Mouse (Mus musculus) stomach, embryonic 15.5 days (tissue): ENCODE data around the gene Rab6a. TPM values are rescaled to one million over a fixed set of nuclear protein-coding genes. Genes with fewer than 3 reads are reported as not detected.

Source experiments
- ATAC-seq: fragments of 200-750 bp; cut with Nextera tagmentation; 2 replicates; pipeline ENCODE4 v1.8.0; 2017; ENCODE audit warnings: low read depth, moderate number of reproducible peaks, moderate TSS enrichment; ENCODE audit not compliant: insufficient read depth, low FRiP score
- H3K27ac ChIP-seq: fragments of 300-500 bp; sonication (generic); 2 replicates; pipeline ENCODE4 v1.5.1; 2015; ENCODE audit warnings: mild to moderate bottlenecking, inconsistent platforms
- H3K27me3 ChIP-seq: fragments of 300-500 bp; sonication (generic); replicated peaks from 2 replicates; pipeline ENCODE4 v1.6.1; 2015; ENCODE audit warnings: inconsistent platforms
- H3K36me3 ChIP-seq: fragments of 300-500 bp; sonication (generic); 2 replicates; pipeline ENCODE4 v1.6.1; 2015; ENCODE audit warnings: inconsistent platforms
- H3K4me1 ChIP-seq: fragments of 300-500 bp; sonication (generic); 2 replicates; pipeline ENCODE4 v1.6.1; 2015; ENCODE audit warnings: inconsistent platforms
- H3K4me2 ChIP-seq: fragments of 300-500 bp; sonication (generic); 2 replicates; pipeline ENCODE4 v1.6.1; 2015; ENCODE audit warnings: mild to moderate bottlenecking, inconsistent platforms
- H3K4me3 ChIP-seq: fragments of 300-500 bp; sonication (generic); replicated peaks from 2 replicates; pipeline ENCODE4 v1.5.1; 2015; ENCODE audit warnings: inconsistent platforms
- H3K9ac ChIP-seq: fragments of 300-500 bp; sonication (generic); 2 replicates; pipeline ENCODE4 v1.6.1; 2015; ENCODE audit warnings: inconsistent platforms
- H3K9me3 ChIP-seq: fragments of 300-500 bp; sonication (generic); 2 replicates; pipeline ENCODE4 v1.6.1; 2016; ENCODE audit warnings: inconsistent platforms
- WGBS: fragments of 180-500 bp; shearing (Covaris S2); methylation state at CpG from one replicate; pipeline ENCODE4 v1.1.7; 2015; 5-methylcytosine and 5-hydroxymethylcytosine counted together
- polyA plus RNA-seq: library from polyadenylated mRNA; unstranded; fragments of >200 nt; fragmentation: Nextera tagmentation; extraction: Ambion mirVana; gene quantifications from 2 replicates; pipeline ENCODE4 v1.2.1, GENCODE M21; 2015

Rab6a gene
- polyA plus RNA-seq, 1 experiment from 2014 or later, result 100 TPM

DNA sequence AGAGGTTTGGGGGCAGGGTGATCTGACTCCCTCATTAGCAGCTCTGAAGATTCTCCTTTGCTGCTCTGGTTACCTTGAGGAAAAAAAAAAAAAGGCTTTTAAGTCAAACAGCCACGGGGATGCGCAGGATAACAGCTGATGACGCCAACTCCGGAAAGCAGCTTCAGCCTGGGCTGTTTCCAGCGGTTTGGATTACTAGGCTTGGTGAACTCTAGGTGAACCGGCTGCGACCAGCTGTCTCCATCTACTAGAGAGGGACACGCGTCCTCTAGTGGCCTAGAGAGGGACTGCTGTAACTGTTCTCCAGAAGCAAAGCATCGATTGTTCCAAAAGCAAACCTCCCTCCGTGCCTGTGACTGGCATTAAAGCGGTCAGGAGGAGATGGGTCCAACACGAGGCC is 56.0 kb downstream of the Rab6a start:
- WGBS, result 1% methylated on average over 13 of the region's 13 CpGs
- Histone ChIP-seq H3K9me3 (no peaks in the 10 kb centered on the region), H3K4me3 (no peak overlapping the region), H3K9ac (no peak overlapping the region), H3K4me1 (0 out of 2 replicates have a peak, but pooled peaks cover 2% of the 10 kb centered on the region), H3K27me3 (no peaks in the 10 kb centered on the region), H3K27ac (peak overlapping the region; percentile 70), H3K36me3 (no peaks in the 10 kb centered on the region), H3K4me2 (peak overlapping the region; percentile 46)
- peak; percentile 85 for ATAC-seq

DNA sequence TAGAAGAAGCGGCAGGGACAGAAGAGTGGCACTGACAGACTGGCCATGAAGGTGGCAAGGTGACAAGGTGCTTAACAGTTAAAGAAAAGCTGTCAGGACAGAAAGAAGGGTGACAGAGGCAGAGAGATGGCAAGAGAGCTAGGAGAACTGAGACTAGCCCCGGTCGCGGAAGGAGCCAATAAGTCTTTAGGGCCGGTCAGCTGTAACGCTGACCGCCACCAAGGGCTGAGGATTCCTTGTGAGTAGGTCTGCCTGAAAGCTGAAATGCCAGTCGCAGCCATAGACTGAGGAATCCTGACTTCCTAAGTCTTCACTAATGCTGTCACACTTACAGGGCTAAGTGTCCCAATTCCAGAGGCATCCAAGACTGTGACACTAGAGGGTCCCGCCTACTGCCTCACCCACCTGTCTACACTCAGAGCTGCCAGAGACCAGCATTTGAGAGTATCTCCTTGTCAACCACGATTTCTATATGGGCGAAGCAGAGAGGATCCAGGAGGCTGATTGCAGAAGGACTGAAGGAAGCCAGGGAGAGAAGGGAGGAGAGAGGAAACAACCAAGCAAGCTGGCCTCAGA is 56.6 kb downstream of the Rab6a start:
- H3K4me2 ChIP-seq, result peak overlapping the region; percentile 29; the same call in 1 of the 2 replicates

DNA sequence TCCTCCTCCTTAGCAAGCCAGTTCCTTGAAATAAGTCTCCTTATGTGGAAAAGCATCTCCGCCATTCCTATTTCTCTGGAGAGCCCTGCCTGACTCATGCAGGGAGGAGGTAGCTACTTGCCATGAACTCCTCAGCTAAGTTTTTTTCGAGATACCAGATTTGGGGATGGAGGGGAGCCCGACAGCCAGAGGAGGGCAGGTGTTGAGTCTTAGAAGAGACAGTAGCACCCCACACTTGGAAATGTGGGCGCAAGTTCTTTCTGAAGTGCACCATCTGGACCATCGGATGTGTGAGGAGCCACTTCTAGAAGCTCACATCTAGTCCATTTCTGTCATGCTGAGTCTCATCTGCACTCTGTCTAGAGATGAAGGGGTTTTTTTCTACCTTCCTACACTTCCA is 63.4 kb downstream of the Rab6a start:
- Histone ChIP-seq H3K36me3 (no peaks in the 10 kb centered on the region), H3K4me2 (no peak overlapping the region), H3K9ac (no peak overlapping the region), H3K4me1 (no peaks in the 10 kb centered on the region), H3K9me3 (no peaks in the 10 kb centered on the region), H3K27ac (no peak overlapping the region), H3K4me3 (no peak overlapping the region), H3K27me3 (no peaks in the 10 kb centered on the region)
- ATAC-seq, result no peak
- WGBS, result 80% methylated on average over 5 of the region's 5 CpGs

More for the DNA sequence above, 56.6 kb downstream of the Rab6a start:
- no peak for ATAC-seq
- Histone ChIP-seq H3K27me3 (no peaks in the 10 kb centered on the region), H3K4me3 (no peak overlapping the region), H3K36me3 (no peaks in the 10 kb centered on the region), H3K27ac (no peak overlapping the region), H3K9ac (no peak overlapping the region), H3K4me1 (0 out of 2 replicates have a peak, but pooled peaks cover 2% of the 10 kb centered on the region), H3K9me3 (no peaks in the 10 kb centered on the region)
- 62% methylated on average over 11 of the region's 11 CpGs for WGBS

DNA sequence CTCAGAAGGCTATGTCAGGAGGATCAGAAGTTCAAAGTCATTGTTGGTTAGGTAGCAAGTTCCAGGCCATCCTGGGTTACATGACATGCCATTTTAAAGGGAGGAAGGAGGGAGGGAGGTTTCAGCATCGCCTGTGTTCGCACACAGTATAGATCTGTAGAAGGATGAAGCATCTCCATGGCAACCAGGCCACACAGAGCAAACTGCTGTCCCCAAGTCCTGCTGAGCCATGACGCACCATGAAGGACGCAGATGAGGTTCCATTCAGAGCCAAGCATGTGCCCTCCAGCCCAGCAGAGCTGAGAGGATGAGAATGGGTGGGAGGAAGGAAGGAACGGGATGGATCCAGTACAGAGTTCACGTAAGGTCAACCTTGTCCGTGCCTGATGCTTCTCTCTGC is 66.2 kb downstream of the Rab6a start:
- Histone ChIP-seq H3K9me3 (no peaks in the 10 kb centered on the region), H3K27ac (no peak overlapping the region), H3K36me3 (no peaks in the 10 kb centered on the region), H3K9ac (no peak overlapping the region), H3K27me3 (no peaks in the 10 kb centered on the region), H3K4me1 (no peaks in the 10 kb centered on the region), H3K4me3 (no peak overlapping the region), H3K4me2 (no peak overlapping the region)
- WGBS, result 67% methylated on average over 7 of the region's 7 CpGs
- no peak for ATAC-seq

DNA sequence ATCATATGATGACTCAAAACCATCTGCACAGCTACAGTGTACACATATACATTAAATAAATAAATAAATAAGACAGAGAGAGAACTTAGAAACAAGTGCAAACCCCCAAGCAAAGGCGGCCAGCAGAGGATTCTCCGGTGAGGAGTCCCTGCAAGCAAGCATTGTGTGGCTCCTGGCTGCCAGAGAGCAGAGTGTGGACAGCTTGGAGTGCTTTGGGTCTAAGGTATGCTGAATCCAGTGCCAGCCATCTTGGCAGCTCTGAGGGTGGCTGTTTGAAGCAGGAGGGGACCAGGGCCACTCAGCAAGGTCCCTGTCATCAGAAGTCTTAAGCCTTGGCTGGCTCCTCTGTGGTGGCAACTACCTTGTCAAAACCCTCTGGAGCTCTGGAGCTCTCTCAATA is 67.7 kb downstream of the Rab6a start:
- Histone ChIP-seq H3K36me3 (no peaks in the 10 kb centered on the region), H3K4me1 (no peaks in the 10 kb centered on the region), H3K4me2 (no peak overlapping the region), H3K9ac (no peak overlapping the region), H3K9me3 (no peaks in the 10 kb centered on the region), H3K27me3 (no peaks in the 10 kb centered on the region), H3K4me3 (no peak overlapping the region), H3K27ac (no peak overlapping the region)
- WGBS, result 91% methylated on average over 2 of the region's 2 CpGs
- ATAC-seq, result no peak

DNA sequence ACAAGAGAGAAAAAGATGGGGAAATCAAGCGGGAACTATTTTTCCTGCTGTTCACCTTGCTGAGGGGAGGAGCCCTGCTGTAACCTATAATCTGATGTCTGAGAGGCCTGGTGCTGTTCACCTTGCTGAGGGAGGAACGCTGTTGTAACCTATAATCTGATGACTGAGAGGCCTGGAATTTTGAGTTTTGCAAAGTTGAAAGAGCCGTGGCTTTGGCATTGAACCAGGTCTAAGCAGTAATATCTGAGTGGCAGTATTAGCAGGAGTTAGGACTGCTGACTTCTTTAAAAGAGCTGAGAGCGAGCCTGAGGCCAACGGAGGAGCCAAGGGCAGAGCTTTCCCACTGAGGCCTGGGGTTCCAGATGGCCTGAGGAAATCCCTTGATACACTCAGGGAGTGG is 70.8 kb downstream of the Rab6a start:
- 78% methylated on average over 5 of the region's 5 CpGs for WGBS

DNA sequence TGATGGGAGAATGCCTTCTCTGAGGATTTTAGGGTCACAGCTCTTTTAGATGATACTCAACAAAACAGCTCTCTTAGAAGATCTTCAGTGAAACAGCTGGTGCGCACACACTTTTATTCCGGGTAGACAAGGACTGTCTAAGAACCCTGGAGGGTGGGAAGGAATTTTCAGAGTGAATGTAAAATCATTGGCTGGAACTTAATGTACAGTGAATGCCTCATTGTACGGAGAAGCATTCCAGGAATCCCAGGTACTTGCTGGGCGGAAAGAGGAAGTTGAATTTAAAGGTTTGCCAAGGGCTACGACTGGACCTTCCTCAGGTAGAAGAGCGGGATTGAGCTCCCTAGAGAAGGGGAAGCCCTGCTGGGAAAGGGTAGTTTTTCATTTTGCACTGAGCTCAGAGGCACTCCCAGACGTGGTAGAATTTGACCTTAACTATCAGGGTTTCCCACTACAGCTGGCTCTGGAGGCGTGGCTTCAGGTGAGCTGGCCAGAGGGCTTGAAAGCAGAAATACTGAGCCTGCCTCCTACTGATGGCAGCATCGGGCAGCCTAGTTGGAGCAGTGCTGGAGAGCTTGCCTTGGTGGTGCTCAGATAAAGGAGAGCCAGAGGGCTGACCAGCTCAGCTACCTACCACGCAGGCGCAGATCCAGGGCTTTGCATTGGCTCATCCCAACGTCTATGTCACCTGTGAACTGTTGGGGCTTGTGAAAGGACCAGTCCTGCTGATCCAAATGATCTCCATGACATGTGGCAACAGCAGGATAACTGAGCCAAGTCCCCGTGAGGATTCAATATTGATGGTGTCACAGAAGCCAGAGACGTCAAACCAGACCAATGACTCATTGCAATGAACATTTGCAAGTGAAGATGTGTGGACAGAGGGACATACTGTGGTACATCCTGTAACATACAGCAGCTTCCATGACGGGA is 72.0 kb downstream of the Rab6a start:
- Histone ChIP-seq H3K9ac (no peak overlapping the region), H3K4me2 (peak overlapping the region; percentile 17; the same call in 1 of the 2 replicates), H3K27me3 (no peaks in the 10 kb centered on the region), H3K36me3 (no peaks in the 10 kb centered on the region), H3K27ac (no peak overlapping the region), H3K4me1 (no peaks in the 10 kb centered on the region), H3K4me3 (no peak overlapping the region), H3K9me3 (no peaks in the 10 kb centered on the region)
- peak; percentile 60 for ATAC-seq
- WGBS, result 54% methylated on average over 15 of the region's 15 CpGs

More for the DNA sequence above, 70.8 kb downstream of the Rab6a start:
- no peak overlapping the region for H3K4me3 ChIP-seq
- H3K9me3 ChIP-seq, result no peaks in the 10 kb centered on the region
- H3K4me1 ChIP-seq, result no peaks in the 10 kb centered on the region
- no peak for ATAC-seq
- H3K36me3 ChIP-seq, result no peaks in the 10 kb centered on the region
- no peak overlapping the region for H3K27ac ChIP-seq
- H3K9ac ChIP-seq, result no peak overlapping the region
- no peak overlapping the region for H3K4me2 ChIP-seq
- H3K27me3 ChIP-seq, result no peaks in the 10 kb centered on the region

DNA sequence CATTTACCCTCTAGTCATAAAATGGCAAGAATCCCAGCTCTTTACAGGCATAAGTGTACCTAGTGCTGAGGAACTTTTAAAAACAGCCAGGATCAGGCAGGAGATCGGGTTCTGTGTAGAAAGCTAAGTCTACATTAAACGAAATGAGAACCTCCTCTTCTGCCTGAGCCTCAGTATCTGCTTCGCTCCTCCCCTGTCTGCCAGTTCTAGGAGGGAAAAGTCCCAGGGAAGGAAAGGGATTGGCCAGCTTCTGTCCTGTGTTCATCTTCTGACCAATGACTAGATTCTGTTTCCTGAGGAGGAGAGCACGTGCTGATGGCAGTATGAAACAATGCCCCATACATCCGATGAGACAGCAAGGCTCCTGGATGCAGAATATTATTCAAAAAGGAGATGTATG is 73.9 kb downstream of the Rab6a start:
- Histone ChIP-seq H3K4me1 (no peaks in the 10 kb centered on the region), H3K27ac (no peak overlapping the region), H3K36me3 (no peaks in the 10 kb centered on the region), H3K4me2 (no peak overlapping the region), H3K9me3 (no peaks in the 10 kb centered on the region), H3K4me3 (no peak overlapping the region), H3K9ac (no peak overlapping the region), H3K27me3 (no peaks in the 10 kb centered on the region)
- ATAC-seq, result no peak
- WGBS, result 43% methylated on average over 5 of the region's 5 CpGs

DNA sequence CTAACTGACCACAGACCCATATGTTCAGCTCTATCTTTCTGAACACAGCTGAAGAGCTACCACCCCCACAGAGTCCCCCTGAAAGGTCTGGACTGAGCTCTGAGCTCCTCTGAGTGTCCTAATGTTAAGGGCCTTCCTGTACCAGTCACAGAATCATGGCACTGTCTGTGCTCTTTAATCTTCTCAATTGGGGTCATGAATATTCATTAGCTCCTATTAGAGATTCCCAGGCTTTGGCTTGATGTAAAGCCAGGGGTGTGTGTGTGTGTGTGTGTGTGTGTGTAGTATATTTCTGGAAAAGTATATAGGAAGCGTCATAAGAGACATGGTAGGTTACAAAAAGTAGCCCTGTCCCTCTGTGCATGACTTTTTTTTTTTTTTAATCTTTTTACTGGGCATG is 76.0 kb downstream of the Rab6a start:
- no peak for ATAC-seq
- Histone ChIP-seq H3K9ac (no peak overlapping the region), H3K4me1 (no peaks in the 10 kb centered on the region), H3K27ac (no peak overlapping the region), H3K4me3 (no peak overlapping the region), H3K9me3 (no peaks in the 10 kb centered on the region), H3K36me3 (no peaks in the 10 kb centered on the region), H3K27me3 (no peaks in the 10 kb centered on the region), H3K4me2 (no peak overlapping the region)
- 90% methylated on average over 1 of the region's 1 CpGs for WGBS

DNA sequence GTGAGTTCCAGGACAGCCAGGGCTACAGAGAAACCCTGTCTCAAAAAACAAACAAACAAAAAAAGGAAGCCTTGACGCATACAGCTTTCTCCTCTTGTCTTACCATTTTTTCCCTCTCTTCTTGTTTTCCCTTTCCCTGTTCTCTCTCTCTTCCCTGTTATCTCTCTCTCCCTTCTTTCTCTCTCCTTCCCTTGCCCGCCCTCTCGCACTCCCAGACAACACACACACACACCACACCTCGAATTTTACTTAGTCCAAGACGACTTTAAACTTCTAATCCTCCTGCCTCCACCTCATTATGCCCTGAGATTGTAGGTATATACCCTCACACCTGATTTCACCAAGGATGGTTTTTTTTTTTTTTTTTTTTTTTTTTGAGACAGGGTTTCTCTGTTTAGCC is 76.9 kb downstream of the Rab6a start:
- H3K9ac ChIP-seq, result no peak overlapping the region
- no peaks in the 10 kb centered on the region for H3K36me3 ChIP-seq
- no peaks in the 10 kb centered on the region for H3K9me3 ChIP-seq
- no peaks in the 10 kb centered on the region for H3K27me3 ChIP-seq
- no peak for ATAC-seq
- no peak overlapping the region for H3K27ac ChIP-seq
- no peaks in the 10 kb centered on the region for H3K4me1 ChIP-seq
- no peak overlapping the region for H3K4me2 ChIP-seq
- no peak overlapping the region for H3K4me3 ChIP-seq
- 63% methylated on average over 5 of the region's 5 CpGs for WGBS

DNA sequence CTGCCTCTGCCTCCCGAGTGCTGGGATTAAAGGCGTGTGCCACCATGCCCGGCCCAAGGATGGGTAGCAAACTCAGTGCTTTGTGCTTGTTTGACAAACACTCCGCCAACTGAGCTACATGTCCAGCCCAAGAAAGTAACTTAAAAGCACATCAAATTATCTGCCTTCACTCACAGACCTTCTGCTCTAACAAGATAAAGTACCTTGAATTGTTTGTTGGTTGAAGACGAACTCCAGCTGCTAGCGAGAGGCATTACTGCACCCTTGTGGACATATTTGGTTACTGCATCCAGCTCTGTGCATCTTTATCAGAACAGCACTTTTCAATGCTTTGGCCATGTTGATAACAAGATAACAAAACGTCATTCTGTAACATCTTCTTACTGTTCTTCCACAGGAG is 77.3 kb downstream of the Rab6a start:
- Histone ChIP-seq H3K27ac (no peak overlapping the region), H3K4me2 (no peak overlapping the region), H3K9ac (no peak overlapping the region), H3K9me3 (no peaks in the 10 kb centered on the region), H3K36me3 (no peaks in the 10 kb centered on the region), H3K4me3 (no peak overlapping the region), H3K4me1 (no peaks in the 10 kb centered on the region), H3K27me3 (no peaks in the 10 kb centered on the region)
- WGBS, result 48% methylated on average over 7 of the region's 7 CpGs
- peak; percentile 51; the same call in 1 of the 2 replicates for ATAC-seq
